Mouse (Mus musculus) splenic B cell, adult 2 months (primary cell): ENCODE results near the gene Irak1.
A peak's percentile ranks its signal among the peaks of the same experiment; 100 is the strongest.

Experiments
- DNase-seq: peaks from one replicate; pipeline ENCODE4 v3.0.0-alpha.2; 2011; ENCODE audit warnings: low read depth, low spot score
- H3K27me3 ChIP-seq: 2 replicates; pipeline ENCODE4 v1.6.1; 2012; ENCODE audit warnings: mild to moderate bottlenecking, low read length, moderate library complexity, mixed read lengths; ENCODE audit not compliant: control insufficient read depth, poor library complexity, insufficient read depth, severe bottlenecking
- H3K36me3 ChIP-seq: 2 replicates; pipeline ENCODE4 v1.6.1; 2012; ENCODE audit warnings: mild to moderate bottlenecking, low read length, moderate library complexity, mixed read lengths; ENCODE audit not compliant: control insufficient read depth, poor library complexity, insufficient read depth, severe bottlenecking

The Irak1 gene

GRCm38 (mm10) chrX:74023188-74024049 lies at the start of gene Irak1:
Gene Irak1 (minus strand): TSS chrX:74023918.
- 0 out of 2 replicates have a peak, but pooled peaks cover 2% of the 10 kb centered on the region for H3K36me3 ChIP-seq
- no peaks in the 10 kb centered on the region for H3K27me3 ChIP-seq
- peak; percentile 88 for DNase-seq

DNA sequence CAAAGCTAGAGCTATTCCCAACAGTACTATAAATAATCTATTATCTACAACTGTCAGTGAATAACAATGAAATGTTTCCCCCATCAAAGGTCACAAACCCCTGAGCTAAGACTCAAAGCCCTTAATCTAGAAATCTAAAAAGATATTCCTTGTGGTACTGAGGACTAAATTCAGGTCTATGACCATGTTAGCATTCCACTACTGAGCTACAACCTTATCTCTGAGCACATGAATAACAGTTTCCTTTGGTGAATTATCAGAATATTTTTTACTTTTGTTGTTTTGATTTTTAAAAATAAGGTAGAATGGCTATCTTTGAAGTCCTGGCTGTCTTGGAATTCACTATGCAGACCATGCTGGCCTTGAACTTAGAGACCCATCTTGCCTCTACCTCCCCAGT lies 47.1 kb upstream of the Irak1 start:
- DNase-seq: no peak
- Histone ChIP-seq H3K36me3 (no peaks in the 10 kb centered on the region), H3K27me3 (no peaks in the 10 kb centered on the region)

- no peak for DNase-seq
- Histone ChIP-seq H3K27me3 (no peaks in the 10 kb centered on the region), H3K36me3 (no peaks in the 10 kb centered on the region)
Observed at GRCm38 (mm10) chrX:74067891-74068290, 44.2 kb upstream of the Irak1 start.

DNA sequence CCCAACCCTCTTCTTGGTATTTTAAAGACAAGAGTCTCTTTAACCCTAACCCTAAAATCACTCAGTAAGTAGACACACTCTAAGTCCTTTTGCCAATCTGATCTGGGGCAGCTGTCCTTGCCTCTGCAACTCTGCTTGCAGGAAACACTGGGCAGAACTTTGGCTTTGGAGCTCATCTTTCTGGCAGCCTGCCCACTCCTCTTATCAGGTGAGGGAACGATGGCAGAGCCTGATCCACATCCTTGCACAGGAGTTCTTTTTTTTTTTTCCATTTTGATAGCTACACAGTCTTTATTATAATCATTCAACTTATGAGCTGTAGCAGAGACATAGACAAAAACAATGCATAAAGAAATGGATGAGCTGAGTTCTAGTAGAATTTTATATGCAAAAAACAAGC lies 21.4 kb upstream of the Irak1 start:
- Histone ChIP-seq H3K27me3 (no peaks in the 10 kb centered on the region), H3K36me3 (no peaks in the 10 kb centered on the region)
- DNase-seq: no peak

DNA sequence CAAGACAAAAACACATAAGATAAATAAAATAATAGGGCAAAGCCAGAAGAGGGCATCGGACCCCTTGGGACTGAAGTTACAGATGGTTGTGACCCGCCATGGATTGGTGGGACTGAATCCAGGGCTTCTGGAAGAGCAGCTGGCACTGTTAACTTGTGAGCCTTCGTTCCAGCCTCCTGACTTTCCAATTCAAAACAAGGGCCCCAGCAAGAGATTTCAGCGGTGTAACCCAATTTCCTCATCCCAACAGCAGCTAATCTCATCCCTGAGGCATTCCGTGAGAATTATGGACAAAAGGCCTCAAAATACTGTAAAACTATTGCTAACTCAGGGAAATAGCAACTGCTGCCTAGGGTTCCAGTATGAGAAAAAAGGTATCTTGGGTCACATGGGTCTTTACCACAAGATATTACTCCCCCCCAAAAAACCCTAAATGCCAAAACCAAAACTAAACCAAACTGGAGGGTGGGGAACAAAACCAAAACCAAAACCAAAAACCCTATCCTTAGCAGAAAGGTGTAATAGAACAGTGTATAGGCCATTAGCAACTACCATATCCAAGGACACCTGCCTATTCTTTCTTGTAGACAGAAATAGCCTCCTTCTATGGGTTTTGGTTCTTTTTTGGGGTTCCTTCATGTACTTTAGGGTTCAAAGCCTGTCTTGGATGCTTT lies 14.1 kb upstream of the Irak1 start:
- peak; percentile 19 for DNase-seq
- Histone ChIP-seq H3K36me3 (0 out of 2 replicates have a peak, but pooled peaks cover 1% of the 10 kb centered on the region), H3K27me3 (no peaks in the 10 kb centered on the region)

DNA sequence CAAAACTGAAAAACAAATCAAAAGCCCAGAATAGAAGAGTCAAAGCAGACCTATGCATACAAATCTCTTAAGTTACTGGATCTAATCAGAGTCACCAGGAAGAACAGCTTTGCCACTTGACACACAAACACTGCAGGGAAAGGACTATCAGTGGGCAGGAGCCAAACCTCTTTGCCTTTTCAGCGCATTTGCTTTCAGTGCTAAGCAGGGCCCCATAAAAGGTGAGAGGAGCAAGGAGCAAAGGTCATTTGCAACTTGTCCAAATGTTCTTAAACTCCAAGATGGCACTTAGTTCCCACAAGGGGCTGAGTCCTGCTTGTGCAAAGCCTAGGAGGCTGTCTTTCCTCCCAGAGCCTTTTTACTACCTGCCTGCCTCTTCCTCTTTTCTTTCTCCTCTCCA lies 6.3 kb upstream of the Irak1 start:
- no peak for DNase-seq
- H3K36me3 ChIP-seq: no peaks in the 10 kb centered on the region
- no peaks in the 10 kb centered on the region for H3K27me3 ChIP-seq

DNA sequence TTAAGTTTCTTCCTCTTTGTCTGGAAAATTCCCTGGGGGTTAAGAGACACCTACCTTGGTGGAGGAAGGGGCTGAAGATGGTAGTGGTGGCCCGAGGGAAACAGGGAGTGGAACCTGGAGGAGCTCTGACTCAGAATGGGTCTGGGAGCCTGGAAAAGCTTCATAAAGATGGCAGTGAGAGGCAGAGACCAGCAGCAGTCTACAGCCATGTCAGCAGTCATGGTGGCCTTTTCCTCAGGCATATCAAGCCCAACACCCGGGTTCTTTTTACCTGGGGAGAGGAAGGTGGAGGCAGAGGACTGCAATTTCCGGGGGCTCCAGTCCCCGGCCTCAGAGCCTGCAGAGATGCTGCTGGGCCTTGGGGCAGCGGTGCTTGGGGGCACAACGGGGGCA lies 927 bp downstream of the Irak1 start:
- Histone ChIP-seq H3K27me3 (no peaks in the 10 kb centered on the region), H3K36me3 (0 out of 2 replicates have a peak, but pooled peaks cover 2% of the 10 kb centered on the region)
- DNase-seq: no peak

DNA sequence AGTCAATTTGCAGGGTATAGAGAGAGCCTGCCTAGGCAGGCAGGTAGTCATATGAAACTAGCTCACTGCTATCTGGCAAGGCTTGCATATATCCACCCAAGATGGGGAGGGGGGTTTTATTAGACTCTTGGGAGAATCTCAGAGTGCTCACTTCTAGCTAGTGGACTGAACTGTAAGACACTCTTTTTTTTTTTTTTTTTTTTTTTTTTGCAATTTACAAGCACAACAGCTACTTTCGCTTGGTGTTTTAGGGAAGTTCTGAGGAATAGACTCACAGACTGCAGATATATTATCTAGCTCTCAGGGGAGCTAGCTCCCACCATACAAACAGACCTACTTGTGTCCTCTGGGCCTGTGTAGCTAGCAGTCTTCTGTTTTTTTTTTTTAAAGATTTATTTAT lies 9.1 kb downstream of the Irak1 start:
- Histone ChIP-seq H3K27me3 (no peaks in the 10 kb centered on the region), H3K36me3 (no peaks in the 10 kb centered on the region)
- DNase-seq: no peak

- DNase-seq: no peak
- no peaks in the 10 kb centered on the region for H3K27me3 ChIP-seq
- no peaks in the 10 kb centered on the region for H3K36me3 ChIP-seq
Observed at GRCm38 (mm10) chrX:74008063-74008462, 15.7 kb downstream of the Irak1 start.

- DNase-seq: no peak
- no peaks in the 10 kb centered on the region for H3K36me3 ChIP-seq
- no peaks in the 10 kb centered on the region for H3K27me3 ChIP-seq
Observed at GRCm38 (mm10) chrX:74006401-74006800, 17.3 kb downstream of the Irak1 start.

- Histone ChIP-seq H3K27me3 (no peaks in the 10 kb centered on the region), H3K36me3 (no peaks in the 10 kb centered on the region)
- peak; percentile 4 for DNase-seq
Observed at GRCm38 (mm10) chrX:74003644-74004043, 20.1 kb downstream of the Irak1 start.

DNA sequence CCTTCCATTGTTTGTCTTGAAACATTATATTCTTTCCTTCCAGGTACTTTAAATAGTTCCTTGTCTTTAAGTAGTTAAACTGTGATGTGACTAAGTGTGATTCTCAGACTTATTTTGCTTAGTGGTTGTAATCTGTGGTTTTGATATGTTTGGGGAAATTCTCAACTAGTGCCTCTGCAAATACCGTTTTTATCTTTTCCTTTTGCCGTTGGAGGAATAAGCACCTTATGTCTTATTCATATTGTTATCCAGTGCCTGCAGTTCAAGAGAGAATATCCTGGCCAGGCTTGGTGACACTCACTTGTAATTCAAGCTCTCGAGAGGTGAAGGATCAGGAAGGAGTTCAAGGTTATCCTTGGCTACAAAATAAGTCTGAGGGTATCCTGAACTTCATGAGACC lies 22.7 kb downstream of the Irak1 start:
- Histone ChIP-seq H3K27me3 (no peaks in the 10 kb centered on the region), H3K36me3 (no peaks in the 10 kb centered on the region)
- no peak for DNase-seq

GRCm38 (mm10) chrX:73998911-73999869 lies 24.5 kb downstream of the Irak1 start:
- H3K27me3 ChIP-seq: no peaks in the 10 kb centered on the region
- no peaks in the 10 kb centered on the region for H3K36me3 ChIP-seq
- no peak for DNase-seq

DNA sequence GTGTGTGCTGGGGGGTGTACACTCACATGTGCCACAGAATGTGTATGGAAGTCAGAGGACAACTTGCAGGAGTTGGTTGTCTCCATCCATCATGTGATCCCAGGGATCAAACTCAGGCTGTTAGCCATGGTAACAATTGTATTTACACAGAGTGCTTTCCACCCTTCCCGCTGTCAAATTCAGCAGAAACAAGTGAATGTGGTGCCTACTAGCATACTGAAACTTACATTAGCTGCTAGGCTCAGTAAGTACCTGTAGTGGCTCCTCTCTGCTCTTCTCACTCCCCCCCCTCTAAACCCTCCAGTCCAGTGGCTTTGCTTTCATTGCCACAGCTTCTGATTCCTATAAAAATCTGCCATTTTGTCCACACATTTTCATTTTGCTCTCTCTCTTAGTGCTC lies 45.9 kb downstream of the Irak1 start:
- DNase-seq: no peak
- H3K36me3 ChIP-seq: no peaks in the 10 kb centered on the region
- H3K27me3 ChIP-seq: no peaks in the 10 kb centered on the region
